Mouse (Mus musculus) intestine, embryonic 16.5 days (tissue): ENCODE results near the gene Sgms1. TPM values are rescaled to one million over a fixed set of nuclear protein-coding genes. Genes with fewer than 3 reads are reported as not detected.

Experiments
- ATAC-seq: fragments of 200-750 bp; cut with Nextera tagmentation; 2 replicates; pipeline ENCODE4 v1.8.0; 2017; ENCODE audit warnings: moderate TSS enrichment, moderate library complexity
- H3K27ac ChIP-seq: fragments of 300-500 bp; sonication (generic); 2 replicates; pipeline ENCODE4 v1.5.1; 2014; ENCODE audit warnings: mild to moderate bottlenecking, low read length
- H3K27me3 ChIP-seq: fragments of 300-500 bp; sonication (generic); replicated peaks from 2 replicates; pipeline ENCODE4 v1.6.1; 2014; ENCODE audit warnings: low read length, control low read depth, mixed read lengths; ENCODE audit not compliant: control insufficient read depth, insufficient read depth
- H3K36me3 ChIP-seq: fragments of 300-500 bp; sonication (generic); 2 replicates; pipeline ENCODE4 v1.6.1; 2014; ENCODE audit warnings: low read length, control low read depth; ENCODE audit not compliant: control insufficient read depth, insufficient read depth
- H3K4me1 ChIP-seq: fragments of 300-500 bp; sonication (generic); 2 replicates; pipeline ENCODE4 v1.6.1; 2014; ENCODE audit warnings: low read length, control low read depth, mixed read lengths; ENCODE audit not compliant: control insufficient read depth, insufficient read depth
- H3K4me2 ChIP-seq: fragments of 300-500 bp; sonication (generic); 2 replicates; pipeline ENCODE4 v1.6.1; 2014; ENCODE audit warnings: low read depth, low read length, control low read depth
- H3K4me3 ChIP-seq: fragments of 300-500 bp; sonication (generic); 2 replicates; pipeline ENCODE4 v1.5.1; 2014; ENCODE audit warnings: mild to moderate bottlenecking, low read length
- H3K9ac ChIP-seq: fragments of 300-500 bp; sonication (generic); 2 replicates; pipeline ENCODE4 v1.6.1; 2014; ENCODE audit warnings: low read depth, low read length
- H3K9me3 ChIP-seq: fragments of 300-500 bp; sonication (generic); 2 replicates; pipeline ENCODE4 v1.6.1; 2016; ENCODE audit warnings: low read length, control low read depth; ENCODE audit not compliant: control insufficient read depth
- WGBS: fragments of 180-500 bp; shearing (Covaris S2); extraction: QIAGEN DNeasy Blood & Tissue Kit; methylation state at CpG from one replicate; pipeline ENCODE4 v1.1.7; 2014; 5-methylcytosine and 5-hydroxymethylcytosine counted together
- polyA plus RNA-seq: library from polyadenylated mRNA; unstranded; fragments of >200 nt; fragmentation: Nextera tagmentation; extraction: Ambion mirVana; gene quantifications from 2 replicates; pipeline ENCODE4 v1.2.1, GENCODE M21; 2015

The Sgms1 gene
- polyA plus RNA-seq, 1 experiment from 2014 or later: 33.1 TPM

GRCm38 (mm10) chr19:32262805-32263572 is 126.5 kb downstream of the Sgms1 start:
- 89% methylated on average over 10 of the region's 10 CpGs for whole genome bisulfite sequencing
- Histone ChIP-seq H3K27ac (no peak overlapping the region), H3K9ac (no peak overlapping the region), H3K4me1 (peaks cover 16% of the 10 kb centered on the region), H3K9me3 (no peaks in the 10 kb centered on the region), H3K27me3 (no peaks in the 10 kb centered on the region), H3K4me3 (no peak overlapping the region), H3K4me2 (no peak overlapping the region), H3K36me3 (no peaks in the 10 kb centered on the region)
- no peak for ATAC-seq

DNA sequence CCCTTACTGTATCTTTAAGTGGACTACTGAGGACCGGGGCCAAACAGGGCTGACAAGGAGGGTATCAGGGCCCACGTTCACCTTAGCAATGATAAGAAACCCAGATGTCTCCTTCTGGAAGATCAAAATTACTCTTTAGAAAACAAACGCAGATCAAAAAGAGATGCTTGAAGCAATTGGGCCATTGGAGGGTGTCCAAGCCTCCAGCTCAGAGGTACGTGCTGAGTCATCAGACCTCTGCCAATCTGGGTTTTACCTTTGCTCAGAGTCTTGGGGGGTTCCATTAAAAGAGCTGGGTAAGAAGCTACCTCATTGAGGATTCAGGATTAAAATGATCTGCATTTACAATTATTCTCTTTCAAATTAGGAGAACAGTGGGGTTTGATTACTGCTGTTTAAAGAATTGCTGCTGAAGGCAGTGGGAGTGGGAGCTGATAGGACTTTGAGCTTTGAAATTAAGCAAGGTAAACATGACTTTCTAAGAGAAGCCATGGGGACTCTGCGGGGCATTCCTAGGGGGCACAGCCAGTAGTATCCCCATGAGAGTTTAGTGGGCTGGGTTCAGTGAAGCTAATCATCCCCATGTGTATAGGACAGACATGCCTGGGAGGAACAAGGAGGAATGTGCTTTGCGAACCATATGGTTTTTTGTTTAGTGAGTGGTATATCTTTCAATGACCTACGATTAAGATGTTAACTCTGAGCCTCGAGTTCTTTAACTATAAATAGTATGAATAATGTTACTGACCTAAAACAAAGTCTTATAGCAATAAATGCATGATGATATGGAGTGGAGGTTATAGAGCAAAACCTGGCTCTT is 128.4 kb downstream of the Sgms1 start:
- Histone ChIP-seq H3K27me3 (no peaks in the 10 kb centered on the region), H3K9me3 (no peaks in the 10 kb centered on the region), H3K4me3 (no peak overlapping the region), H3K27ac (no peak overlapping the region), H3K4me2 (no peak overlapping the region), H3K4me1 (peaks cover 16% of the 10 kb centered on the region), H3K9ac (no peak overlapping the region), H3K36me3 (no peaks in the 10 kb centered on the region)
- ATAC-seq: no peak
- WGBS: 60% methylated on average over 8 of the region's 8 CpGs

DNA sequence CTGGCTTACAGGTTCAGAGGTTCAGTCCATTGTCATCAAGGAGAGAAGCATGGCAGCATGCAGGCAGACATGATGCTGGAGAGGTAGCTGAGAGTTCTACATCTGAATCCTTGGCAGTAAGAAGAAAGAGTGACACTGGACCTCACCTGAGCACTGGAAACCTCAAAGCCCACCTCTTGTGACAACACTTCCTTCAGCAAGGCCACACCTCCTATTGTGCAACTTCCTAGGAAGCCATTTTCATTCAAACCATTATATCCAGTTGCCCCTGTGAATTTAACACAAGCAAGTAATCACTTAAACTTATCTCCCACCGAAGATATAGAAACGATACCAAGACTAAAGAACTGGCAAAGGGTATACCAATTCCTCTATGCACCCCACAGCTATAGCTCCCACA is 129.7 kb downstream of the Sgms1 start:
- ATAC-seq: no peak
- H3K4me3 ChIP-seq: no peak overlapping the region
- H3K4me1 ChIP-seq: peaks cover 16% of the 10 kb centered on the region
- no peaks in the 10 kb centered on the region for H3K36me3 ChIP-seq
- H3K4me2 ChIP-seq: no peak overlapping the region
- H3K9me3 ChIP-seq: no peaks in the 10 kb centered on the region
- H3K9ac ChIP-seq: no peak overlapping the region
- H3K27me3 ChIP-seq: no peaks in the 10 kb centered on the region
- WGBS: 91% methylated on average over 2 of the region's 2 CpGs
- no peak overlapping the region for H3K27ac ChIP-seq

DNA sequence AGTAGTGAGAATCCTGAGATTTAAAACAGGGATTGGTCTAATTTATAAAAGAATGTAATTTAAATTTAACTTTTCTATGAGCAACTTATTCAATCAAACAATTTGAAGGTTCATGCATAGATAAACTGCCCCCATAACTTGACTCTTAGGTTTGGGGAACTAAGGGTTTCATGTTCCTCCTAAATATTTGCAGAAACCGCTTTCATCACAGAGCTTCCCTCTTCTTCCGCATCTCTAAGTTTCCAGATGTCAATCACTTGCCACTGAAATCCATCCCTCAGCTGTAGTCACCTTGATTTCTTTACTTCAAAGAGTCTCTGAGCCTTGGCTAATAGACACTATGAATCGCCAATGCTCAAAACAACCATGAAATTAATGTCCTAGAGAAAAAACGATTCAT is 130.5 kb downstream of the Sgms1 start:
- H3K4me3 ChIP-seq: no peak overlapping the region
- 92% methylated on average over 4 of the region's 4 CpGs for WGBS
- peaks cover 18% of the 10 kb centered on the region for H3K4me1 ChIP-seq
- no peak overlapping the region for H3K4me2 ChIP-seq
- H3K36me3 ChIP-seq: no peaks in the 10 kb centered on the region
- no peaks in the 10 kb centered on the region for H3K27me3 ChIP-seq
- no peak overlapping the region for H3K27ac ChIP-seq
- ATAC-seq: no peak
- no peak overlapping the region for H3K9ac ChIP-seq
- H3K9me3 ChIP-seq: no peaks in the 10 kb centered on the region

DNA sequence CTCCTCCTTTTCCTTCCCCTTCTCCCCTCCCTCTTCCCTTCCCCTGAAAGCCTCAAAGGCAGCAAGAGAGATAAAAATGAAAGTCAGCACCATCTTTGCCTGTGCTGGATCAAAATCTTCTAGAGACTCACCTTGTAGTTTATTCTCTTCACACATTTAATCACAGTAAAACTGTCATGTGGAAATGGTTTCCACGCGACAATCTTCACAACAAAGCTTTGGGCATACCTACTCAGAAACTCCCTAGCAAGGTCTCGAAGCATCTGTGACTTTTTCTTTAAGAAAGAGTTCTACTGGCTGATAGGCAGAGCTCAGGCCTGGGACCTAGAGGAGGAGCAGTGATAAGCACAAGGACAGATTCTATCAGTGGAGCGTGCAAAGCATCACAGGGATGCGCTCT is 131.4 kb downstream of the Sgms1 start:
- 60% methylated on average over 5 of the region's 5 CpGs for WGBS
- peaks cover 15% of the 10 kb centered on the region; the same call in 1 of the 2 replicates for H3K4me1 ChIP-seq
- no peaks in the 10 kb centered on the region for H3K36me3 ChIP-seq
- no peak overlapping the region for H3K4me2 ChIP-seq
- no peaks in the 10 kb centered on the region for H3K9me3 ChIP-seq
- no peaks in the 10 kb centered on the region for H3K27me3 ChIP-seq
- H3K27ac ChIP-seq: no peak overlapping the region; the same call in 1 of the 2 replicates
- H3K4me3 ChIP-seq: no peak overlapping the region
- H3K9ac ChIP-seq: no peak overlapping the region
- ATAC-seq: no peak

DNA sequence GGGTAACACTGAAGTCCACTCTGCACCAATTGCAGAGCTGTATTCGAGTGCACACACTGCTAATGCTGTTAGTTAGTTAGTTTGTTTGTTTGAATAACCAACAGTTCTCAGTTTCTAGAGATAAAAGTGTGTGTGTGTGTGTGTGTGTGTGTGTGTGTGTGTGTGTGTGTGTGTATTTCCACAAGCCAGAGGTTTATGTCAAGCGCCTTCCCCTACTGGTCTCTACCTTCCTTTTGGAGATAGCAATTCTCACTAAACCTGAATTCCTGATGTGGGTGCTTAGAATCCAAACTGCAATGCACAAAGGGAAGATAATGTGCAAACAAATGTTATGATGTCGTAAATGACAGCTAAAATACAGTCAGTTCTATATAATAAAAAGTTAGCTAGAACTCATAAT is 131.9 kb downstream of the Sgms1 start:
- 78% methylated on average over 3 of the region's 3 CpGs for WGBS
- peaks cover 15% of the 10 kb centered on the region; the same call in 1 of the 2 replicates for H3K4me1 ChIP-seq
- H3K4me2 ChIP-seq: no peak overlapping the region
- no peaks in the 10 kb centered on the region for H3K9me3 ChIP-seq
- H3K36me3 ChIP-seq: no peaks in the 10 kb centered on the region
- H3K4me3 ChIP-seq: no peak overlapping the region
- H3K27me3 ChIP-seq: no peaks in the 10 kb centered on the region
- H3K27ac ChIP-seq: no peak overlapping the region
- ATAC-seq: no peak
- no peak overlapping the region for H3K9ac ChIP-seq

DNA sequence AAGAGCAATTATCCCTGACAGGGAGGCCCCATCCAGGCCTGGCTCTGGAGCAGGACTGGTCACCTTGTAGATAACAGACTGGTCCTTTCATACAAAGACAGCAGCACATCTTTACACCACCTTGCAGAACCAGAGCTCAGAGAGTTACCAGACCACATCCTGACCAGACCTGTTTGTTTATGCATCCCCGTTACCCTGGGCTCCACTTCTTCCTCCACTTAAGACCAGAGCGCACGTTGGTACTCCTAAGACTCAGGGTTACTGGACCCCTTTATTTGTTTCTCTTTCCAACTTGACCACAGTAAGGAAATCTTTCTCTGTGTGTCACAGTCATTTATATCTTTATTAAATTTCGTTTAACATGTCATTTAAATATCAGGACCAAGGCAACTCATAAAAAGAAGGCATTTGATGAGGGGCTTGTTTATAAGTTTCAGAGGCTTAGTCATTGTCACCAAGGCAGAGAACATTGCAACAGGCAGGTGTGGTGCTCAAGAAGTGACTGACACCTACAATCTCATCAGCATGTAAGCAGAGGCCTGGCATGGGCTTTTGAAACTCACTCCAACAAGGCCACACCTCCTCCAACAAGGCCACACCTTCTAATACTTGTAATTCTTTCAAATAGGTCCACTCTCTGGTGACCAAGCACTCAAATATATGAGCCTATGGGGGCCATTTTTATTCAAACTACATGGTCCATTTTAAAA is 132.7 kb downstream of the Sgms1 start:
- no peaks in the 10 kb centered on the region for H3K36me3 ChIP-seq
- 60% methylated on average over 4 of the region's 4 CpGs for WGBS

GRCm38 (mm10) chr19:32255429-32256185 is 133.9 kb downstream of the Sgms1 start:
- ATAC-seq: no peak
- H3K4me1 ChIP-seq: peaks cover 8% of the 10 kb centered on the region; the same call in 1 of the 2 replicates
- WGBS: 52% methylated on average over 6 of the region's 6 CpGs

More for the DNA sequence above, 132.7 kb downstream of the Sgms1 start:
- H3K4me1 ChIP-seq: peaks cover 12% of the 10 kb centered on the region; the same call in 1 of the 2 replicates
- H3K9ac ChIP-seq: no peak overlapping the region
- H3K9me3 ChIP-seq: no peaks in the 10 kb centered on the region
- H3K4me3 ChIP-seq: no peak overlapping the region
- H3K27ac ChIP-seq: no peak overlapping the region
- H3K4me2 ChIP-seq: no peak overlapping the region
- ATAC-seq: no peak
- H3K27me3 ChIP-seq: no peaks in the 10 kb centered on the region

More at GRCm38 (mm10) chr19:32255429-32256185, 133.9 kb downstream of the Sgms1 start:
- no peaks in the 10 kb centered on the region for H3K9me3 ChIP-seq
- H3K4me3 ChIP-seq: no peak overlapping the region
- H3K27ac ChIP-seq: no peak overlapping the region
- H3K27me3 ChIP-seq: no peaks in the 10 kb centered on the region
- H3K9ac ChIP-seq: no peak overlapping the region
- H3K36me3 ChIP-seq: no peaks in the 10 kb centered on the region
- H3K4me2 ChIP-seq: no peak overlapping the region
